Mouse (Mus musculus): ENCODE data around the gene Msln.
"Not testable (repeated sequence)": the region's sequence is repeated elsewhere in the genome, so short reads cannot be mapped to it uniquely, and the experiment has no call there.

Msln gene

DNA sequence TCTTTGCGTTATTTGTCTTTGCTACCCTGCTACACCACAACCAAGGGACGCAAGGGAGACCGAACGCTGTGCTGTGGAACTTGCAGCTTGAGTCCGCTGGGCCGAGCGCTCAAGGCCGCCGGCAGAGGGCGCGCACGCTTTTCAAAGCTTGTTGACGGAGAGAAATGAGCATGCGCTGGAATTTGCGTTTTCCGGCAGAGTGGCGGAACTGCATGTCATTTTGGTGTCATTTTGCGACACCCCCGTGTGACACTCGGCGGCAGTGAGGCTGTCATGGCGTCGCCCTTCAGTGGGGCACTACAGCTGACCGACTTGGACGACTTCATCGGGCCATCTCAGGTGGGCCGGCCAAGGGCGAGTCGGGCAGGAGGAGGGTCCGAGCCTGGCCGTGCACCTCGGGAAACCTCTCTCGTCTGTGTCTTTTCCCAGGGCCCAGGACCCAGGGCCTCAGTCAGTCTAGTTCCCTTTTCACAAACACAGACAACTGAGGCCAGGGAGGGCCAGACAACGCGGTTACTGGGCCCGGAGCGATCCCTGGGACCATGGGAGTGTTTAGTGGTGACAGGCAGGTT is 19.5 kb upstream of the Msln start, which contains the start of gene Narfl:
Narfl (plus strand) TSS at position 228 of the 572 bp plus-strand sequence.
- peak; percentile 96 to 97 for DNase-seq (ENCODE audit: low spot score in 2 of 2)

DNA sequence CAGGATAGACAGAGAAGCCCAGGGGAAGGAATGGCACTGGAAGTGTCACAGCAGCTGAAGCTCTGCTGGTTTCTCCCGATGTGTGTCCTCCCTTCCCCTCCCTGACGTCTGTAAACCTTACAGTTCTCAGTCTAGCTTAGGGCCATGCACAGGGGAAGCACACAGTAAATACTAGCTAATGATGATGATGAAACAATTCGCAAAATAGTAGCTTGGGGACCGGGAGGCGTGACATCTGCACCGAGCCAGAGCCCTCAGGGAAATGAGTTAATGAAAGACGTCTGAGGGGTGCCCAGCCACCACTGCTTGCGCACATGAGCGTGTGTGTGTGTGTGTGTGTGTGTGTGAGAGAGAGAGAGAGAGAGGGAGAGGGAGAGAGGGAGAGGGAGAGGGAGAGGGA is 15.2 kb upstream of the Msln start:
- no peak for DNase-seq (ENCODE audit: low spot score in 2 of 2)

DNA sequence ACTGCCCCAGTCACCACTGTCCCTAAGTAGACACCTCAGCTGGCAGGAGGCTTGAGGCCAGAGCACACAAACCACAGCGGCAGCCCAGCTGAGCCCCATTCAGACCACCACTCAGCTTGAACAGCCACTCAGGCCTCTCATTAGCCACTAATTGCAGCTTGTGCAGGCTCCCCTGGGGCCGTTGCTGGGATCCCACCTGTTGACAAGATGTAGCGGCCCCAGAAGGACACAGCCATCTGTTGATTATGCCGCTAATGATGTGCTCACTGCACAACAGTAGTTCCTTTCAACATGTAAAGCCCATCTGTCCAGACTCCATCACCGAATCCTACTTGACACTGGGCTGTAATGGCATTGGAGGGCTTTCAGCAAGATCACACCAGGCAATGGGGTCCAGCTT is 11.7 kb upstream of the Msln start:
- DNase-seq (ENCODE audit: low spot score in 2 of 2) = no peak

- no peak for DNase-seq (ENCODE audit: low spot score in 2 of 2)
These were observed 8.4 kb upstream of the Msln start for GRCm38 (mm10) chr17:25762591-25762990.

DNA sequence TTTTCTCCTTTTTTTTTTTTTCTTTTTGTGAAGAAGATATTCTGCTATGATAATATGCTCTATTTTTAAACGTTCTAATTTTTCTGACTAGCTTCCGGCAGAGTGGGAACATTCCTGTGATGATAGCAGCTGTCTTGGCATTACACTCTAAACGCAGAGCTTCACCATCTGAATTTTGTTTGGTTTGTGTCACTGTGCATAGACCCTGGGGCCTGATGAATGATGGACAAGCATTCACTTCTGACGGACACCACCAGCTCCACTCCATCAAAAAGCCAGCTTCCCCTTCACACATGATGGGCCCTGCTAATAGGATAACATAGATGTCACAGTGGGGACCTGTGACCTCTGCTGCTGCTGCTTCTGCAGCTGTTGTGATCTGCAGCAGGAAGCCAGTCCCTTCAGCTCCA is 7.4 kb upstream of the Msln start:
- no peak for DNase-seq (ENCODE audit: low spot score in 2 of 2)

DNA sequence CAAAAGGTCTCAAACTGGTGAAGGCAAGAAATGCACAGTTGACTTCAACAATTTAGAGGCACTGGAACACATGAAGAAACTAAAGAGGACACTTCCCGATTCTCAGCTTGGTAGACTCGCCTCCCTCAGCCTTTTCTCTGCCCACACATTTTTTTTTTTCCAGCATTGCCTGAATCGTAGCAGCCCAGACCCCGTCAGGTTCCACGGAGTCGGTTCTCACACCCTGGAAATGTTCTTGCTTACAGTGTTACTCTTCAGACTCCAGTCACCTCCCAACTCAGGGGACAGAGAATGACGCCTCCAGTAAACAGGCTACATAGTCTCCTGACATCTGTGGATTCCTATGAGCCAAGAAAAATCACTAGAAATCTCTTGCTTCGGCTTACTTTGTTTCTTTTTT is 6.0 kb upstream of the Msln start:
- DNase-seq (ENCODE audit: low spot score in 2 of 2) = no peak

GRCm38 (mm10) chr17:25757691-25758090 is 3.5 kb upstream of the Msln start:
- DNase-seq (ENCODE audit: low spot score in 2 of 2) = no peak

DNA sequence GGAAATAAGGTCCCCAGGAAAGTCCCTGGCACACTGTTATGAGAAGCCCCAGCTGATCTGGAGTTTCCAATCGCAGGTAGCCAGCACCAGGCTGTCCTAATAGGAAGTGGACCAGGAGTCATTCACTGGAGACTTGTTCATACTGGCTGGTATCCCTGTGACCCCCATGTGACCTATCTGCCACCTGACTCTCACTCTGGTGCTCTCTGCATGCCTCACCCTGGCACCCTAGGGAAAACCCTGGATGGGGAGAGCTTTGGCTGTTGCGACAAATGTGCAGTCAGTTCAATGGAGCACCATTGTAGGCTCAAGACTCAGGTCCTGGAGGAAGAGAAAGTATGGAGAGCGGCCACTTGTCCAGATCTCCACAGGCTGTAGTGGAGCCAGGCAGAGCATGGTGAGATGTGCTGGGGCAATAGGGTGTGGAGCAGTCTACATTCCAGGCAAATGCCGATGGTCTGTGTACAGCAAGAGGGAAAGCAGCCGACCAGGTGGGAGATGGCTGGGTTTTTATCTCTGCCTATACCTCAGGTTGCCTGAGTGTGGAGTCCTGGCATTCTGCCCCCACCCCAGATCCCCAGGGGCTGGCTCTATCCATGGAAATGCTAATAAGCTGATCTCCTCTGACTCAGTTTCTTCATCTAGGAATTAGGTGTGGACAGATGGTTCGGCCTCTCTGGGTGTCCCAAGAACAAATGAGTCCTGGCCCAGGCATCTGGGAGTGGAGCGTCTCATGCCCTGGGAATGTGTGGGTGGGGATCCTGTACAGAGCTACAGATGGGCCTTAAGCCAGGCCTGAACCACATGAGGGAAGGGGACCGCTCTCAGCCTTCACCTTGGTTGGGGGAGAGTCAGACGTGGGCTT is 2.4 kb upstream of the Msln start:
- DNase-seq (ENCODE audit: low spot score in 2 of 2) = no peak

- DNase-seq (ENCODE audit: low spot score in 2 of 2) = no peak
These were observed 1.6 kb upstream of the Msln start for GRCm38 (mm10) chr17:25755627-25756377.

DNA sequence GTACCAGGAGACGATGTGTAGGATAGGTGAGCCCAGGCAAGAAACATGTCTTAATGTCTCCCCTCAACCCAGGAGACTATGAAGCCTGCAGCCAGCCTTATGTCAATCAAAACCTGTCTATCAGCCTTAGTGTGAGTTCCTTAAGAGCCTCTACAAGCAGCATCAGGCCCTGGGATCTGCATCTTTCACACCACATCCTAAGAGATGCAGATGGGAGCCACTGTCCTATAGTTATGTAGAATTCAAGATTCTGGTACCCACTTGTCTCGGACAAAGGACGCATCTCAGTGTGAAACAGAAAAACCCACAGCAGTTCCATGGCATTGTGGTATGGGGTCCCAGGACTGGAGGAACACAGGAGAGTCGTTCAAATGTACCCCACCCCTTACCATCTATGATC is 908 bp upstream of the Msln start:
- DNase-seq (ENCODE audit: low spot score in 2 of 2) = no peak

GRCm38 (mm10) chr17:25751446-25751845 is 2.7 kb downstream of the Msln start:
- peak in 1 of 2 experiments; percentile 36 for DNase-seq (ENCODE audit: low spot score in 2 of 2)

- DNase-seq (ENCODE audit: low spot score in 2 of 2) = no peak
These were observed 4.9 kb downstream of the Msln start for GRCm38 (mm10) chr17:25749314-25749713.

GRCm38 (mm10) chr17:25748238-25748637 is 5.9 kb downstream of the Msln start:
- no peak for DNase-seq (ENCODE audit: low spot score in 2 of 2)

GRCm38 (mm10) chr17:25744311-25744710 is 9.9 kb downstream of the Msln start:
- no peak for DNase-seq (ENCODE audit: low spot score in 2 of 2)

GRCm38 (mm10) chr17:25743831-25744230 is 10.3 kb downstream of the Msln start:
- DNase-seq (ENCODE audit: low spot score in 2 of 2) = no peak

- not testable (repeated sequence) for DNase-seq (ENCODE audit: low spot score in 2 of 2)
These were observed 12.7 kb downstream of the Msln start for GRCm38 (mm10) chr17:25741471-25741870.

DNA sequence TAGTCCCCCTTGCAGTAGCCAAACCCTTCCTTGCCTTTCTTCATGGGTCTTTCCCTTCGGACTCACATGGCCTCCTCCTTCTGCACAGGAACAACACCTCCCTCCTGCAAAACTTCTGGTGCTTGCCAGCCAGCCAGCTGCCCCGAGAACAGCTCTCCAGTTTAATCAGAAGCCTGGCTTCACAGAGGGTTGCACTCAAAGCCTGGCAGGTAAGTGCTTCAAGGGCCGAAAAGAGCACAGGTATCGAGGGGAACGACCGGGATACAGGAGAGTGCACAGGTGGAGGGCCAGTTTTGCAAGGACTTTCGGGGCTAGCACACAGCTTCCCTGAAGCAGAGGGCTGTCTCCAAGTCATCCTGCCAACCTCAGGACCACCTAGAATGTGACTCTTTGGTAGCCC is 15.3 kb downstream of the Msln start:
- DNase-seq (ENCODE audit: low spot score in 2 of 2) = no peak

GRCm38 (mm10) chr17:25735745-25736144 is 18.4 kb downstream of the Msln start, which contains the start of gene Mslnl:
Gene Mslnl, plus strand, starts transcription at chr17:25736042.
- no peak for DNase-seq (ENCODE audit: low spot score in 2 of 2)

- no peak for DNase-seq (ENCODE audit: low spot score in 2 of 2)
These were observed 18.9 kb downstream of the Msln start for GRCm38 (mm10) chr17:25735246-25735645.

DNA sequence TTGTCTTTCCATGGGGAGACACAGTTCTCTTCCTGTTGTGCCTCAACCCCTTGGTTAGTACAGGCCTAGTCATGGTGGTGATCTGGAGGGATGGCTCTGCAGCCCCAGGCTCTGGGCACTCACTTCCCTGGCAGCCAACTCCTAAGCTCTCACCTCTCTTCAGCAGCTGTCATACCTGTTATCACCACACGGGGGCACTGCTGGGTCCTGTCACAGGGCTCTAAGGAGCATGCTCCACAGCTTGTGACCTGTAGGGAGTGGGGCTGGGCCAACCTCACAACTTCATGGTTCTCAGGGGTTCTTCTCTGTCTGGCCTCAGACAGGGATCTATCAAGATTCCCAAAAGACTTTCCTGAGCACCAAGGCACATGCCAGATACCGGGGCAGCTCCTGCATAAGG is 22.1 kb downstream of the Msln start:
- peak; percentile 66 to 78 for DNase-seq (ENCODE audit: low spot score in 2 of 2)

- peak in 1 of 2 experiments; percentile 15 for DNase-seq (ENCODE audit: low spot score in 2 of 2)
These were observed 26.2 kb downstream of the Msln start for GRCm38 (mm10) chr17:25728009-25728270.

DNA sequence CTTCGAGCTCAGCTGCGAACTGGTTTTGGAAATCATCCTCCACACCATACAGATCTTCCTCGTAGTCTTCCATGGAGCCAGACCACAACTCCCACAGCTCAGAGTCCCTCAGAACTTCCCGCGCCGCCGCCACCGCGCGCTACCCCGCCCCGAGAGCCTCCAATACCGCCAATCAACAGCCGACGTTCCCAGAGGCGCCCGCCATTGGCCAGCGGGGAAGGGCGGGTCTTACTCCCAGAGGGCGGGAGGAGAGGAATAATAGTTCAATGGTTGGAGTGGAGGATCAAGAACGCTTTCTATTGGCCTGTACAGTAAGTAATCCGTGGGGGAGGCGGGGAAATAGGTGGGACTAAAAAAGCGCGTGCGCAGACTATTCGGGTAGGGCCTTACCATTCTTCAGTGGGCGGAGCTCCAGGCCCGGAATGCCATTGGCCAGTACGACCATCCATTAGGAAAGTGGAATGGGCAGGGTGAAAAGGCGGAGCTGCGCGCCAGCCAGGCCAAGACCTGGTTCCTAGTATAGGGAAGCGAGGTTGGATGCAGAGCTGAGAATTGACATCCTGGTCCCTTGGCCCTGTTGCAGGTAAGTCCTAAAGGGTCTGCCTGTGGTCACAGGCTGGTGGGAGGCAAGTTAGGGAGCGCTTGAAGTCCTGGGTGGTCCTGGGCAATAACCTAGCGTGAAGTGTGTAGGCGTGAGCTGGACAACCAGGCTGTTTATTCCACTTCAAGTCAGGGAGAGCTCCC is 26.7 kb downstream of the Msln start, which contains the start of the genes Chtf18 and Rpusd1:
Chtf18 (minus strand) TSS at position 155 of the 744 bp plus-strand sequence.
Rpusd1 (plus strand) TSS at position 406 of the 744 bp plus-strand sequence.
- DNase-seq (ENCODE audit: low spot score in 2 of 2) = peak; percentile 99
